Mouse (Mus musculus) kidney, postnatal 14 days (tissue): ENCODE measurements at regions not wholly inside any gene's neighbourhood (a gene's known extent, or its start where the extent isn't known, plus 50 kb on each side); places are given as distances from the start of the nearest gene placed in this dataset.
A peak's percentile ranks its signal among the peaks of the same experiment; 100 is the strongest.

Experiments
- DNase-seq: peaks from one replicate; pipeline ENCODE4 v3.0.0; 2022; ENCODE audit warnings: mixed read lengths

DNA sequence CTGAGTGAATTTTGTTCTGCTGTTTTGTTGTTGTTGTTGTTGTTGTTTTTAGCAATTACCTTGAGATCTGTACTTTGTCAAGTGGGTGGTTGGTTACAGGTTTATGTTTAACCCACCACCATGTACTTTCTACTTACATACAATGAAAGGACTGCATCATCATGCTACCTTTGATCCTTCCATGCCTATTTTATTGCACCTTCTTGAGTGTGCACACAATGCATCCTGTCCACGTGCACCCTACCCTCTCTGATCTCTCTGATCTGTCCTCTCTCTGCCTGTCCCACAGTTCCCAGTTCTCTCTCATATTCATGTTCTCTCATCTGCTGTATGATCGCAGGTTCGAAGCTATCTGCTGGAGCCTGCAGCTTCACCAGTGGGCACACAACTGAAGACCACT is 59.9 kb upstream of the Gas1 start:
- DNase-seq, result no peak

GRCm38 (mm10) chr13:60242447-60243109 is 65.4 kb upstream of the Gas1 start:
- no peak for DNase-seq

- DNase-seq, result no peak
Measured at GRCm38 (mm10) chr13:60243110-60243481, 65.9 kb upstream of the Gas1 start.

DNA sequence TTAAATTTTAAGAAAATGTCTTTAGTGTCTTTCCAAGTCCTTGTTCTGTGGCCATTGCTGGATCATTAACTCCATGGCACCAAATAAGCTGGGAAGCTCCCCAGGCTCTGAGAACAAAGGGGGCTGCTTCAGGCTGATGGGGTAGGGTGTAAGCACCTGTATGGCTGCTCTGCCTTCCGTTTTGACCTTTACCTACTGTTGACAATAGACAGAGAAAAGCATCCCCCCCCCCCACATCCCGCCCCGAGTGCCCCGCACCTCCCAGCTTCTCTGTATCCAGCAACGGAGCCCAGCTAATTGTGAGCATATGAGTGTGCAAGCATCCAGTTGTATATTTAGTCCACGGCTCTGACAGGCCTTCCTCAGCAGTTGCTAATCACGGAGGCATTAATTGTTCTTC is 78.0 kb upstream of the Gas1 start:
- DNase-seq, result no peak

DNA sequence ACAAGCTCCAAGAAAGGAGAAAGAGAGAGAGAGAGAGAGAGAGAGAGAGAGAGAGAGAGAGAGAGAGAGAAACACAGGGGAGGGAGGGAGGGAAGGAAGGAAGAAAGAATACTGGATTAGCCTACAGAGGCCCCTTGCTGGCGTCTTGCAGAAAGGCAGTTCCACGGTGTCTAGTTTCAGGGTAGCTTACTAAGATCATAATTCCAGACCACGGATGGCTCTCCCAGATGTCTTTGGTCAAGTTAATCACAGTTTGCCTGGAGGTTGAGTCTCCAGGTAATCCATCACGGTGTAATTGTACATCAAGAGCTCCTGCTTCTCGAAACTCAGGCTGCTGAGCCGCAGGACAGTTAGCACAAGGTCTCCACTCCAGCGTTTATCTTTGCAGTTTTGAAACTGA is 78.5 kb upstream of the Gas1 start:
- no peak for DNase-seq

DNA sequence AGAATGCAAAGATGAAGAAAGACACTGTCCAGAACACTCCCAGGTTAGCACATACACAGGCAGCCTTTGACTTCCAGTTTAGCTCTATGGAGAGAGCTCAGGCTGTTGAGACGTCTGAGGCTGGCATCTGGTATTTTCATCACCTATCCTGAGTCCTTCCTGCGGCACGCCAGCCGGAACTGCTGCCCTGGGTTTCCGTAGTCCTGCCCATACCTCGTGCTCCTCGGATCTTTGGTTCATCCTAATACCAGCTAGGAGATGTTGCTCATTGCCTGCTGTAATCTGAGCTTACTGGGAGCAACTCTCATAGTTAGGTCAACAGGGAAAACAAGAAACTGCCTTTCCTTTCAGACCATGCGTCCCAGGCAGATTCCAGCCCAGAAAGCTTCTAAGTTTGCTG is 79.8 kb upstream of the Gas1 start:
- DNase-seq, result no peak

GRCm38 (mm10) chr13:60257878-60258277 is 80.7 kb upstream of the Gas1 start:
- DNase-seq, result no peak

- DNase-seq, result no peak
Measured at GRCm38 (mm10) chr13:60262449-60263028, 85.4 kb upstream of the Gas1 start.

- DNase-seq, result no peak
Measured at GRCm38 (mm10) chr13:60264504-60264903, 87.3 kb upstream of the Gas1 start.

DNA sequence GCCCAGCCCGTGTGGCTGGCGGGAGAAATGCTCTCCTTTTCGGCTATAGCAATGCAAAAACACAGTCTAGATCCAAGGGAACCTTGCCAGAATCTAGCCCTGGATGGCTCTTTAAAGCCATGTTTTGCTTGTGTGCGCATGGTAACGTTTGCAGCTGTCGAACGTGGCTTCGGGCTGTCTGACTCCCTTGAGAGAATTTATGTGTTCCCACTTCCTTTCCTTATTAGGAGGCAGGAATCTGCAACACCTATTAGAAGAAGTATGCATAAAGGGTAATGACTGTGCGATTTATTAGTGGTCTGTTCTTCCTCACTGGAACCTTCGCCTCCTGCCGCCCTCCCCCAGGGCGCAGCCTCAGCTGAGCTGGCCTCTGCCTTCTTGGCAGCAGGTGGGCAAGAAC is 90.4 kb upstream of the Gas1 start:
- DNase-seq, result peak; percentile 70

DNA sequence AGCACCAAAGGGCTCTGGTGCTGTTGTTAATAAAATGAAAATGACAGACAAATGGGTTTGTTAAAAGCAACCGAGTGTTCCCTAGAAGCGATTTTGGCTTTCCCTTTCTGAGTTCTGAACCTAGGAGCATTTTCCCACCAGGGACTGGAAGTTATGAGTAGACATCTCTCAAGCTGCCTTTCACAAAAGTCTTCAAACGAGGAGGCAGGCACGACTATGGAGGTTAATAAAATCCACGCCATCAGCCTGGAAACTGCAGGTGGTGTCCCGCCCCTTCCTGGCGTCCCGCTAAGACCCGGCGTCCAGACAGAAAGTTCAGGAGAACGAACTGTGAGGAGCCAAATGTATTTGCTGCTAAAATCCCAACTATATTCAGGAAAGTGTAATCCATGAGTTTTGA is 91.1 kb upstream of the Gas1 start:
- DNase-seq, result no peak

- peak; percentile 26 for DNase-seq
Measured at GRCm38 (mm10) chr13:60269406-60269841, 92.3 kb upstream of the Gas1 start.

DNA sequence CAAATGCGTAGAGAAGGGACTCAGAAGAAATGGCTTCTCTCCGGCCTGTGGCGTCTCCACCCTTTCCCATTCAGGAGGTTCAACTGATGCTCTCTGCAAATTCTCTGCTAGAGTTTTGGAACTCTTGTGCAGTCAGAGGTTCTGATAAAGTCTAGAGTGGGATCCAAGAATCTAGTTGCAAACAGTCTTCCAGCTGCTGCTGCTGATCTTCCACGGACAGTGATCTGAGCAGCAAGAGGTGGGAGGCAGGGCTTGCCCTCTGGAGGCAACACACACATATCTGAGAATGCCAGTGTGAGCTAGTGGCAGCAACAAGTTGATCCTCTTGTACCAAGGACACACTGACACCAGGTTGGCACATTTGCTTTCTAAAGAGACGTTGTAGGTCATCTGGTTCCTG is 93.4 kb upstream of the Gas1 start:
- no peak for DNase-seq

GRCm38 (mm10) chr13:60273331-60273730 is 96.2 kb upstream of the Gas1 start:
- DNase-seq, result peak; percentile 37

- no peak for DNase-seq
Measured at GRCm38 (mm10) chr13:60282543-60283251, 105.5 kb upstream of the Gas1 start.

GRCm38 (mm10) chr13:60286525-60287224 is 109.5 kb upstream of the Gas1 start:
- no peak for DNase-seq

DNA sequence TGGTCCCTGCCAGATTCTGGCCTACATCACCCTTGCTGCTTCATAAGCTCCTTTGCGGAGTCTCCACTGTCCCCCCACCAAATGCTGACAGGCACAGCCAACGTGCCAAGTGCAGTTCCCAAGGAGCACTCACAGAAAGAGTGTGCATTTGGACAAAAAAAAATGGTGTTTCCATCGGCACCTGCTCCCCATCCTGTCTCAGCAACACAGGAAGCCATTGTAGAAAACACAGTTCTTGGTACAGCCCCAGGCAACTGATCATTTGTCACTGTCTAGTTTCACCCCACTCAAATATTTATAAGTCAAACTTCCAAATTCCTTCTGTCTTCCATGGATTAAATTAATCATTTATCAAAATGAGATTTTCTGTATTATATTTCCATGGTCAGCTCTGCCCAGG is 112.5 kb upstream of the Gas1 start:
- no peak for DNase-seq

GRCm38 (mm10) chr13:60290820-60291219 is 113.7 kb upstream of the Gas1 start:
- no peak for DNase-seq

DNA sequence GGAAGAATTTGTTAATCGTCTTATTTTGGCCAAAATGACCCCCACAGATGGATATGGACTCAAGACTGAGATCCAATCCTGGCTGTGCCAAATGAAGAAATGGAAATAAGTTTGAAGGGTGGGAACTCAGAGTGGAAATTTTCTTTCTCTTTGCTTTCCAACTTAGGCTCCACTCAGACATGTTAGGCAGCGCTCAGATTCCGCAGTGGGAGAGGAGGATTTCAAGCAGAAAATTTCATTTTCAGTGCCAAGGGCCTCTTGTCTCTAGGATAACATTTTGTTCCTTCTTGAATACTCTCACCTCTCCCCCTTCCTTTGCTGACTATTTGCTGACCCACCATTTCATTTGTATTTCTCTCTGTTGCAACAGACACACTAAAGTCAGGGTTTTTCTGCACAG is 114.2 kb upstream of the Gas1 start:
- no peak for DNase-seq

GRCm38 (mm10) chr13:60296201-60296895 is 119.2 kb upstream of the Gas1 start:
- no peak for DNase-seq

- DNase-seq, result no peak
Measured at GRCm38 (mm10) chr13:60296896-60297275, 119.7 kb upstream of the Gas1 start.

DNA sequence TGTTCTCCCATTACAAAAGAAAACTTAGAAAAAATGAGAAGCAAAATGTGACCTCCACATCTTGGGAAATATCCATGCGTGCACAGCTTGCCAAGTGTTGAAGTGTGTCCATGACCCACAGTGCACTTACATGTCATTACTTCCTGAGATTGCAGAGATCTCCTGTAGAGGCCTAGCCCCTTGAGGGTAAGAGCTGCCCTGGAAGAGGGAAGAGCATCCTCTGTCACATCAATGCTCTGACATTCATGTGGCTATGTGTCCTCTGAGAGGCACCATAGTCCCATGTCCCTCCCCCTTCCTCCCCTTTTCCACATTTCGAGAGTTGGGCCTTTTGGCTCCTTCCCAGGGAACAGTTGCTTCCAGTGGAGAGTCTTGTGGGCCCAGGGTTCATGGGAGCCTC is 121.4 kb upstream of the Gas1 start:
- peak; percentile 31 for DNase-seq

DNA sequence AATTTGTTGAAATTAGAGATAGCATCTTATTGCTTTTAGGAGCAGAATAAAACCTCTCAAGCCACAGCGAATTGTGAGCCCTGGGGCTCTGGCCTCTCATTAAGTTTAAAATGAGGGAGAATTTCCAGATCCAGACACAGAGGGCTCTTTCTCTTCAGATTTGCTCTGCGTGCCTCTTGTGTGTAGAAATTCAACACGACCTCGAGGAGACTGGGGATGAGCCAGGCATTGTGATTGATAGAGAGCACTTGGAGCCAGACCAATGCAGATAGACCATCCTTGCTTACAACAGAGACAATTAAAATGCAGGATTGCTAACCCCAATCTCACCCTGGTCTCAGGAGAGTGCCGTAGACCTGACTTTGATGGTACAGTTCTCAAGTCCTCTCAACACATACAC is 121.9 kb upstream of the Gas1 start:
- DNase-seq, result peak; percentile 22
